Mouse (Mus musculus) activated CD4-positive, CD25-positive, alpha-beta regulatory T cell, adult 4 months (primary cell): ENCODE results near the gene Unc13d. TPM values are rescaled to one million over a fixed set of nuclear protein-coding genes. Genes with fewer than 3 reads are reported as not detected.
A peak's percentile ranks its signal among the peaks of the same experiment; 100 is the strongest.
"Not testable (repeated sequence)": the region's sequence is repeated elsewhere in the genome, so short reads cannot be mapped to it uniquely, and the experiment has no call there.

Experiments
- ATAC-seq: one replicate; pipeline ENCODE4 v1.8.0; 2017
- polyA plus RNA-seq, 2 experiments: library from polyadenylated mRNA; unstranded; fragments of 100-300 nt; shearing (Covaris generic); gene quantifications; one replicate each; pipeline ENCODE4 v1.2.1; 2017

Unc13d gene
- polyA plus RNA-seq: 100 to 1,000 TPM in 1 of 2 experiments, 10 to 100 TPM in 1; 68.6 to 116 TPM

GRCm38 (mm10) chr11:116077446-116078204 lies at the start of gene Unc13d:
TSS of gene Unc13d (minus strand) at chr11:116077961.
- ATAC-seq: peak; percentile 44

- ATAC-seq: no peak
These were observed 48.5 kb upstream of the Unc13d start for GRCm38 (mm10) chr11:116126261-116126660.

- ATAC-seq: not testable (repeated sequence)
These were observed 44.0 kb upstream of the Unc13d start for GRCm38 (mm10) chr11:116121731-116122245.

- ATAC-seq: no peak
These were observed 40.1 kb upstream of the Unc13d start for GRCm38 (mm10) chr11:116117819-116118218.

- ATAC-seq: no peak
These were observed 39.5 kb upstream of the Unc13d start for GRCm38 (mm10) chr11:116117241-116117640.

GRCm38 (mm10) chr11:116111611-116112203 lies 33.9 kb upstream of the Unc13d start:
- ATAC-seq: no peak

GRCm38 (mm10) chr11:116111067-116111466 lies 33.3 kb upstream of the Unc13d start:
- ATAC-seq: no peak

- no peak for ATAC-seq
These were observed 32.8 kb upstream of the Unc13d start for GRCm38 (mm10) chr11:116110540-116110939.

GRCm38 (mm10) chr11:116110131-116110530 lies 32.4 kb upstream of the Unc13d start:
- no peak for ATAC-seq

- no peak for ATAC-seq
These were observed 31.8 kb upstream of the Unc13d start for GRCm38 (mm10) chr11:116109441-116110081.

- no peak for ATAC-seq
These were observed 30.8 kb upstream of the Unc13d start for GRCm38 (mm10) chr11:116108464-116109137.

- ATAC-seq: no peak
These were observed 30.1 kb upstream of the Unc13d start for GRCm38 (mm10) chr11:116107777-116108285.

GRCm38 (mm10) chr11:116106963-116107776 lies 29.4 kb upstream of the Unc13d start:
- ATAC-seq: no peak

GRCm38 (mm10) chr11:116106154-116106962 lies 28.6 kb upstream of the Unc13d start:
- ATAC-seq: no peak

GRCm38 (mm10) chr11:116105065-116105464 lies 27.3 kb upstream of the Unc13d start:
- ATAC-seq: no peak

- no peak for ATAC-seq
These were observed 26.4 kb upstream of the Unc13d start for GRCm38 (mm10) chr11:116104006-116104646.

GRCm38 (mm10) chr11:116103572-116103971 lies 25.8 kb upstream of the Unc13d start:
- no peak for ATAC-seq

- ATAC-seq: no peak
These were observed 24.7 kb upstream of the Unc13d start for GRCm38 (mm10) chr11:116102472-116102871.

GRCm38 (mm10) chr11:116101931-116102381 lies 24.2 kb upstream of the Unc13d start:
- ATAC-seq: no peak

- no peak for ATAC-seq
These were observed 23.1 kb upstream of the Unc13d start for GRCm38 (mm10) chr11:116100839-116101238.
